ENCODE assay signal across 10 mouse cellular contexts in the genomic region with DNA sequence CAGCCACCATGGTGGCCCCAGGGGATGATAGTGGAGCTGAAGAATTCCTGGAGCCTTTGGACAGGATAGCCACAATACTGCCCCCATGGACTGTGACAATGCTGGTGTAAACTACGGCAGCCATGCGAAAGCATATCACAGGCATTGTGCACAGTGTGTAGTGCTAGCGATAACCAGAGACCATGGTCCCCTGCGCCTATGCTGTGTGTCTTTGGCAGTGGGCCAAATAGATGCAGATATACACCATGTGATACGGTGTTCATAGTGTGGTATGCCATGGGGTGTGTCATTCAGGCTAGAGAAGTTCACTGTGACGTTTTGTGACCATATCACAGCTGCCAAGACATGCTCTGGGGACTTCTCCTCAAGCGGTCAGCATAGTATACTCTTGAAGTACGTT.
A peak's percentile ranks its signal among the peaks of the same experiment; 100 is the strongest.
DNase-seq lines count a peak whose midpoint lies in the region; ATAC-seq lines count a peak whose summit lies in the region.
"Had no signal": no experiment of that assay in that cellular context is flagged by ENCODE, and none has a peak within 500 bp of the region (broad histone marks: within the 10 kb centered on the region; RNA-seq: fewer than 3 reads in every experiment).

No protein-coding gene starts in this region.

- peaks cover 8% of the 10 kb centered on the region for H3K9me3 ChIP-seq in kidney, embryonic 16.5 days (ENCODE audit: low read length)
- H3K9me3 ChIP-seq in embryonic facial prominence, embryonic 10.5 days: peaks cover 13% of the 10 kb centered on the region; the same call in 1 of the 2 replicates
- 0 out of 2 replicates have a peak, but pooled peaks cover 4% of the 10 kb centered on the region for H3K9me3 ChIP-seq in forebrain, embryonic 16.5 days (ENCODE audit: control insufficient read depth, low read length)

- peak; percentile 64 for ATAC-seq in kidney, embryonic 16.5 days (ENCODE audit: low FRiP score, low TSS enrichment)
- ATAC-seq in forebrain, embryonic 16.5 days: peak; percentile 68
- ATAC-seq in megakaryocyte-erythroid progenitor cell, adult 5-6 weeks (replicated peaks; ENCODE audit: low FRiP score, low TSS enrichment, poor library complexity, severe bottlenecking): peak; percentile 98

- no peak overlapping the region for H3K4me3 ChIP-seq in kidney, embryonic 16.5 days (ENCODE audit: low read length)
- no peak overlapping the region for H3K4me3 ChIP-seq in embryonic facial prominence, embryonic 10.5 days
- no peak overlapping the region for H3K4me3 ChIP-seq in forebrain, embryonic 16.5 days (replicated peaks; ENCODE audit: low read length)

- H3K4me2 ChIP-seq in kidney, embryonic 16.5 days (replicated peaks; ENCODE audit: low read depth, low read length): no peak overlapping the region
- H3K4me2 ChIP-seq in forebrain, embryonic 16.5 days (ENCODE audit: low read length): no peak overlapping the region

- H3K27me3 ChIP-seq in kidney, embryonic 16.5 days (ENCODE audit: insufficient read depth, low read length): no peaks in the 10 kb centered on the region
- no peaks in the 10 kb centered on the region for H3K27me3 ChIP-seq in embryonic facial prominence, embryonic 10.5 days (replicated peaks; ENCODE audit: low read depth, poor library complexity, severe bottlenecking)
- H3K27me3 ChIP-seq in forebrain, embryonic 16.5 days (replicated peaks; ENCODE audit: control insufficient read depth, insufficient read depth, low read length): no peaks in the 10 kb centered on the region

- 47% methylated on average over 8 of the region's 8 CpGs for WGBS in kidney, embryonic 16.5 days
- WGBS in embryonic facial prominence, embryonic 10.5 days: 81% methylated on average over 8 of the region's 8 CpGs
- WGBS in forebrain, embryonic 16.5 days: 53% methylated on average over 8 of the region's 8 CpGs

- peak overlapping the region; percentile 79 for H3K27ac ChIP-seq in kidney, embryonic 16.5 days (ENCODE audit: low read length)
- H3K27ac ChIP-seq in embryonic facial prominence, embryonic 10.5 days (replicated peaks): peak overlapping the region; percentile 77; the same call in 1 of the 2 replicates
- no peak overlapping the region for H3K27ac ChIP-seq in forebrain, embryonic 16.5 days (ENCODE audit: low read length)

- peaks cover 40% of the 10 kb centered on the region for H3K4me1 ChIP-seq in kidney, embryonic 16.5 days (ENCODE audit: insufficient read depth, low read length)
- peaks cover 24% of the 10 kb centered on the region for H3K4me1 ChIP-seq in embryonic facial prominence, embryonic 10.5 days
- H3K4me1 ChIP-seq in forebrain, embryonic 16.5 days (replicated peaks; ENCODE audit: control insufficient read depth, insufficient read depth, low read length): peaks cover 16% of the 10 kb centered on the region

- H3K9ac ChIP-seq in kidney, embryonic 16.5 days (replicated peaks; ENCODE audit: low read length): no peak overlapping the region
- no peak overlapping the region for H3K9ac ChIP-seq in forebrain, embryonic 16.5 days (replicated peaks; ENCODE audit: low read depth, low read length)

- no peak for DNase-seq in kidney, postnatal 10 days
- no peak for DNase-seq in embryonic facial prominence, embryonic 10.5 days (ENCODE audit: low spot score)
- DNase-seq in thymus, adult 18-20 months: no peak
- DNase-seq in embryo, embryonic 11 days: no peak
- DNase-seq in left cerebral cortex, adult 8-10 months (ENCODE audit: low spot score in 2 of 2): no peak
- DNase-seq: kidney, postnatal 36 days; spleen, adult 18-20 months had no signal

- H3K36me3 ChIP-seq in kidney, embryonic 16.5 days (ENCODE audit: insufficient read depth, low read length): peaks cover 13% of the 10 kb centered on the region
- peaks cover 30% of the 10 kb centered on the region for H3K36me3 ChIP-seq in embryonic facial prominence, embryonic 10.5 days (replicated peaks)
- no peaks in the 10 kb centered on the region for H3K36me3 ChIP-seq in forebrain, embryonic 16.5 days (ENCODE audit: control insufficient read depth, insufficient read depth)
